Mouse (Mus musculus): ENCODE results near the gene Syt7. TPM values are rescaled to one million over a fixed set of nuclear protein-coding genes. Genes with fewer than 3 reads are reported as not detected.
A peak's percentile ranks its signal among the peaks of the same experiment; 100 is the strongest.

Gene Syt7
- polyA plus RNA-seq, 1 experiment from 2014 or later, result 2.1 TPM

GRCm38 (mm10) chr19:10404911-10405310 lies 16.0 kb downstream of the Syt7 start:
- no peak overlapping the region for H3K9ac ChIP-seq (ENCODE audit: low read depth, low read length)

GRCm38 (mm10) chr19:10413701-10414242 lies 24.9 kb downstream of the Syt7 start:
- Histone ChIP-seq H3K4me3 (ENCODE audit: low read length) (peak overlapping the region; percentile 22; the same call in 1 of the 2 replicates), H3K9ac (ENCODE audit: low read depth, low read length) (0 out of 2 replicates have a peak overlapping the region, but pooled peaks have one; percentile 7)

More at GRCm38 (mm10) chr19:10404911-10405310, 16.0 kb downstream of the Syt7 start:
- no peak overlapping the region for H3K4me2 ChIP-seq (replicated peaks; ENCODE audit: low read depth, low read length)
- WGBS, result 34% methylated on average over 2 of the region's 2 CpGs
- no peak for ATAC-seq (ENCODE audit: low FRiP score, low TSS enrichment)
- no peaks in the 10 kb centered on the region for H3K4me1 ChIP-seq (ENCODE audit: control insufficient read depth, insufficient read depth, low read length)
- H3K27ac ChIP-seq (ENCODE audit: low read depth, low read length), result no peak overlapping the region
- no peaks in the 10 kb centered on the region for H3K9me3 ChIP-seq (ENCODE audit: control insufficient read depth, low read length)
- H3K4me3 ChIP-seq (ENCODE audit: low read length), result no peak overlapping the region
- no peaks in the 10 kb centered on the region for H3K36me3 ChIP-seq (ENCODE audit: control insufficient read depth, insufficient read depth, low read length)
- no peaks in the 10 kb centered on the region for H3K27me3 ChIP-seq (ENCODE audit: control insufficient read depth, insufficient read depth, low read length)

GRCm38 (mm10) chr19:10415508-10415907 lies 26.6 kb downstream of the Syt7 start:
- Histone ChIP-seq H3K36me3 (ENCODE audit: control insufficient read depth, insufficient read depth, low read length) (no peaks in the 10 kb centered on the region), H3K27me3 (ENCODE audit: control insufficient read depth, insufficient read depth, low read length) (no peaks in the 10 kb centered on the region), H3K27ac (ENCODE audit: low read depth, low read length) (no peak overlapping the region), H3K9ac (ENCODE audit: low read depth, low read length) (no peak overlapping the region), H3K4me1 (ENCODE audit: control insufficient read depth, insufficient read depth, low read length) (peaks cover 14% of the 10 kb centered on the region), H3K4me3 (ENCODE audit: low read length) (no peak overlapping the region), H3K4me2 (replicated peaks; ENCODE audit: low read depth, low read length) (no peak overlapping the region), H3K9me3 (ENCODE audit: control insufficient read depth, low read length) (no peaks in the 10 kb centered on the region)
- ATAC-seq (ENCODE audit: low FRiP score, low TSS enrichment), result no peak
- 77% methylated on average over 5 of the region's 5 CpGs for WGBS

More at GRCm38 (mm10) chr19:10413701-10414242, 24.9 kb downstream of the Syt7 start:
- ATAC-seq (ENCODE audit: low FRiP score, low TSS enrichment), result peak; percentile 89
- peaks cover 14% of the 10 kb centered on the region for H3K4me1 ChIP-seq (ENCODE audit: control insufficient read depth, insufficient read depth, low read length)
- no peaks in the 10 kb centered on the region for H3K36me3 ChIP-seq (ENCODE audit: control insufficient read depth, insufficient read depth, low read length)
- H3K9me3 ChIP-seq (ENCODE audit: control insufficient read depth, low read length), result no peaks in the 10 kb centered on the region
- no peaks in the 10 kb centered on the region for H3K27me3 ChIP-seq (ENCODE audit: control insufficient read depth, insufficient read depth, low read length)
- no peak overlapping the region for H3K27ac ChIP-seq (ENCODE audit: low read depth, low read length)
- WGBS, result under 1% methylated on average over 19 of the region's 19 CpGs
- H3K4me2 ChIP-seq (replicated peaks; ENCODE audit: low read depth, low read length), result peak overlapping the region; percentile 40

DNA sequence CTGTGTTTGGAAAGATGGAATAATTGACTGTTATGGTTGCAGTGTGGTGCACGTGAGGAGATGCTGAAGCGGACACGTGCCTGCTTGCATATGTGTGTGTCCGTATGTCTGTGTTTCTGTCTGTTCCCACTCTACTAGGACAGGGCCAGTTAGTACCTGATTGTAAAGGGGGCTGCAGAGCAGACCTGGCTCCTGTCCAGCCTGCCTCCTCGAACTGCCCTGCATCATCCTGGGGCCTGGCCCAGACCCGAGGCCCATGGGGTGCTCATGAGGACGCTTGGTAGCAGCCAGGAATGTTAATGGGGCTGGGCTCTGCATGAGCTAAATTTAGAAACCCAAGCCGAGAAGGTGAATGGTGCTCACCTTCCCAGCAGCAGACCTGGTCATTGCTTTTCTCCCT lies 28.0 kb downstream of the Syt7 start:
- Histone ChIP-seq H3K4me2 (replicated peaks; ENCODE audit: low read depth, low read length) (no peak overlapping the region), H3K4me1 (ENCODE audit: control insufficient read depth, insufficient read depth, low read length) (peaks cover 21% of the 10 kb centered on the region), H3K27me3 (ENCODE audit: control insufficient read depth, insufficient read depth, low read length) (no peaks in the 10 kb centered on the region), H3K36me3 (ENCODE audit: control insufficient read depth, insufficient read depth, low read length) (no peaks in the 10 kb centered on the region), H3K4me3 (ENCODE audit: low read length) (no peak overlapping the region), H3K9me3 (ENCODE audit: control insufficient read depth, low read length) (no peaks in the 10 kb centered on the region), H3K27ac (ENCODE audit: low read depth, low read length) (no peak overlapping the region), H3K9ac (ENCODE audit: low read depth, low read length) (no peak overlapping the region)
- 61% methylated on average over 8 of the region's 8 CpGs for WGBS
- ATAC-seq (ENCODE audit: low FRiP score, low TSS enrichment), result no peak

GRCm38 (mm10) chr19:10417436-10417835 lies 28.5 kb downstream of the Syt7 start:
- H3K4me2 ChIP-seq (replicated peaks; ENCODE audit: low read depth, low read length), result no peak overlapping the region
- H3K9ac ChIP-seq (ENCODE audit: low read depth, low read length), result no peak overlapping the region
- WGBS, result 68% methylated on average over 12 of the region's 12 CpGs
- peaks cover 25% of the 10 kb centered on the region for H3K4me1 ChIP-seq (ENCODE audit: control insufficient read depth, insufficient read depth, low read length)
- H3K27me3 ChIP-seq (ENCODE audit: control insufficient read depth, insufficient read depth, low read length), result no peaks in the 10 kb centered on the region
- H3K4me3 ChIP-seq (ENCODE audit: low read length), result no peak overlapping the region
- no peaks in the 10 kb centered on the region for H3K36me3 ChIP-seq (ENCODE audit: control insufficient read depth, insufficient read depth, low read length)
- no peak for ATAC-seq (ENCODE audit: low FRiP score, low TSS enrichment)
- H3K9me3 ChIP-seq (ENCODE audit: control insufficient read depth, low read length), result no peaks in the 10 kb centered on the region
- no peak overlapping the region for H3K27ac ChIP-seq (ENCODE audit: low read depth, low read length)

GRCm38 (mm10) chr19:10421986-10422976 lies 33.4 kb downstream of the Syt7 start:
- peak; percentile 13; the same call in 1 of the 2 replicates for ATAC-seq (ENCODE audit: low FRiP score, low TSS enrichment)
- no peak overlapping the region for H3K27ac ChIP-seq (ENCODE audit: low read depth, low read length)
- H3K27me3 ChIP-seq (ENCODE audit: control insufficient read depth, insufficient read depth, low read length), result 0 out of 2 replicates have a peak, but pooled peaks cover 5% of the 10 kb centered on the region
- H3K36me3 ChIP-seq (ENCODE audit: control insufficient read depth, insufficient read depth, low read length), result no peaks in the 10 kb centered on the region
- H3K4me2 ChIP-seq (replicated peaks; ENCODE audit: low read depth, low read length), result peak overlapping the region; percentile 57
- 4% methylated on average over 50 of the region's 53 CpGs for WGBS
- H3K9ac ChIP-seq (ENCODE audit: low read depth, low read length), result peak overlapping the region; percentile 19; the same call in 1 of the 2 replicates
- no peaks in the 10 kb centered on the region for H3K9me3 ChIP-seq (ENCODE audit: control insufficient read depth, low read length)
- H3K4me3 ChIP-seq (ENCODE audit: low read length), result peak overlapping the region; percentile 31
- peaks cover 44% of the 10 kb centered on the region for H3K4me1 ChIP-seq (ENCODE audit: control insufficient read depth, insufficient read depth, low read length)

GRCm38 (mm10) chr19:10424751-10425150 lies 35.9 kb downstream of the Syt7 start:
- Histone ChIP-seq H3K36me3 (ENCODE audit: control insufficient read depth, insufficient read depth, low read length) (no peaks in the 10 kb centered on the region), H3K9ac (ENCODE audit: low read depth, low read length) (no peak overlapping the region), H3K4me1 (ENCODE audit: control insufficient read depth, insufficient read depth, low read length) (peaks cover 61% of the 10 kb centered on the region), H3K27me3 (ENCODE audit: control insufficient read depth, insufficient read depth, low read length) (0 out of 2 replicates have a peak, but pooled peaks cover 5% of the 10 kb centered on the region), H3K4me3 (ENCODE audit: low read length) (no peak overlapping the region), H3K27ac (ENCODE audit: low read depth, low read length) (no peak overlapping the region), H3K9me3 (ENCODE audit: control insufficient read depth, low read length) (no peaks in the 10 kb centered on the region), H3K4me2 (replicated peaks; ENCODE audit: low read depth, low read length) (no peak overlapping the region)
- no peak for ATAC-seq (ENCODE audit: low FRiP score, low TSS enrichment)
- WGBS, result 41% methylated on average over 1 of the region's 1 CpGs

DNA sequence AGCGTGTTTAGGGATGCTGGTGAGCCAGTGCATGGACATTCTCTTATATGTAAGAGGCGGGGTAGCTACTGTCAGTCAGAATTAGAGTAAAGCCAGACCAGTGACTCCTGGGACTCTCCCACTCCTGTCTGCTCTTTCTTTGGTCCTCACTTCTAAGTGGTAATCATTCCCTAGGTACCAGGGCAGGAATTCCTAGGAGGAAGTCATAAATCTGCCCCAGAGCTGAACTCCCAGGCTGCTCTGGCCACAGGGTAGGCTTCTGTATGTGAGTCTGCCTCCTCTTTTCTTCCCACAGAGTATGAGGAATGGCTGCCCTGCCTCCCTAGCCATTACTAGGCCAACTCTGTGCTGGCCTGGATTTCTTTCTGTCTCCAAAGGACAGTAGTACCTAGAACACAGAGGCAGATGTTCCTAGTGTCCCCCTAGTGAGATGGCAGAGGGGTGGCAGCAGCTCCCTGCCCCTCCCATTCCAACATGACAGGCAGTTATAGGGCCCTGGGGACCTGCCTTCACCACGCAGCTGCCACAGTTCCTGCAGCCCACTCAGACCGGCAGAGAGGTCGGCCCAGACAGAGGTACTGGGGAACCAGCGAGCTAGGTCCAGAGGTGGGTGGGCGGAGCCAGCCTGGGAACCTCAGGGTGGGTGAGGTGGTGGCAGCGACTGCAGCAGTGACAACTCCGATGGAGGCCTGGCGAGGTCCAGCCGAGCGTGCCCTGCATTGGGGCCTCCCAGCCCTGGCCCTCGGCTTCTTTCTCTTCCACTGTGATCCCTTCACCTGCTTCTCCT lies 36.8 kb downstream of the Syt7 start:
- H3K4me3 ChIP-seq (ENCODE audit: low read length), result no peak overlapping the region
- H3K9me3 ChIP-seq (ENCODE audit: control insufficient read depth, low read length), result no peaks in the 10 kb centered on the region
- ATAC-seq (ENCODE audit: low FRiP score, low TSS enrichment), result peak; percentile 54
- H3K4me2 ChIP-seq (replicated peaks; ENCODE audit: low read depth, low read length), result peak overlapping the region; percentile 32
- H3K4me1 ChIP-seq (ENCODE audit: control insufficient read depth, insufficient read depth, low read length), result peaks cover 61% of the 10 kb centered on the region
- 10% methylated on average over 13 of the region's 13 CpGs for WGBS
- no peaks in the 10 kb centered on the region for H3K36me3 ChIP-seq (ENCODE audit: control insufficient read depth, insufficient read depth, low read length)
- H3K9ac ChIP-seq (ENCODE audit: low read depth, low read length), result peak overlapping the region; percentile 40; the same call in 1 of the 2 replicates
- H3K27ac ChIP-seq (ENCODE audit: low read depth, low read length), result peak overlapping the region; percentile 62
- H3K27me3 ChIP-seq (ENCODE audit: control insufficient read depth, insufficient read depth, low read length), result 0 out of 2 replicates have a peak, but pooled peaks cover 5% of the 10 kb centered on the region
